Mouse (Mus musculus) bone marrow, adult 2 months (tissue): ENCODE results near the gene Ifrd1.
"Not testable (repeated sequence)": the region's sequence is repeated elsewhere in the genome, so short reads cannot be mapped to it uniquely, and the experiment has no call there.

Experiments
- CTCF ChIP-seq: fragments of 200-500 bp; IDR thresholded peaks from 2 replicates; pipeline ENCODE4 v1.5.1; 2011; ENCODE audit warnings: low read length, control low read depth; ENCODE audit not compliant: control insufficient read depth, insufficient read depth
- POLR2A ChIP-seq: fragments of 200-500 bp; IDR thresholded peaks from 2 replicates; pipeline ENCODE4 v1.6.1; 2011; ENCODE audit warnings: low read depth, mild to moderate bottlenecking, control low read depth, low read length, borderline replicate concordance; ENCODE audit not compliant: control insufficient read depth

GRCm38 (mm10) chr12:40175171-40175570 is 73.1 kb downstream of the Ifrd1 start:
- TF ChIP-seq CTCF, POLR2A: not testable (repeated sequence)
